Mouse (Mus musculus) G1E-ER4 (cell line): Measurements from ENCODE around the gene Lrriq1. TPM values are rescaled to one million over a fixed set of nuclear protein-coding genes. Genes with fewer than 3 reads are reported as not detected.

Source experiments
- GATA1 ChIP-seq: IDR thresholded peaks from one replicate; pipeline ENCODE4 v1.8.0; 2012; ENCODE audit warnings: low read length, inconsistent platforms
- polyA plus RNA-seq: library from polyadenylated mRNA; stranded (reverse); fragments of >175 nt; gene quantifications from 2 replicates; pipeline ENCODE4 v1.2.3, GENCODE M21; 2012

Gene Lrriq1
- polyA plus RNA-seq, 1 experiment: not detected

DNA sequence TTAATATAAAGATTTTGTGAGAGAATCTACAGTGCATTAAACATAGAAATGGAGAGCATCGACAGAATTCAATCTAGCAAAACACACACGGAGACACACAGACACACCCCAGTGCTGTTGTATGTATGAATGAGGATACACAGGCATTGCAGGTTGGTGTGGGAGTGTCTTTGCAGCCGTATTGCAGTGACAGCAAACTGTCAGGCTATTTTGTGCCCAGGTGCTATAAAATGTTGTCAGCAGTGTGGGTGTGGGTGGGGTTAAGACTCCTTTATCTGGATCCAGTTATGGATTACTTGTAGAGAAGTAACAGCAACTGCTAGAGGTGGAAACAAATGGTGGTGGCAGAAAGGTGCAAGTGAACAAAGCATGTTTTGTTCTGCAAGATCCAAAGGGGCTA lies 189.5 kb downstream of the Lrriq1 start:
- TF ChIP-seq GATA1: no peak

- no peak for TF ChIP-seq GATA1
Measured at GRCm38 (mm10) chr10:103045019-103045418, 191.1 kb downstream of the Lrriq1 start.

GRCm38 (mm10) chr10:103035002-103035640 lies 201.0 kb downstream of the Lrriq1 start:
- no peak for TF ChIP-seq GATA1

DNA sequence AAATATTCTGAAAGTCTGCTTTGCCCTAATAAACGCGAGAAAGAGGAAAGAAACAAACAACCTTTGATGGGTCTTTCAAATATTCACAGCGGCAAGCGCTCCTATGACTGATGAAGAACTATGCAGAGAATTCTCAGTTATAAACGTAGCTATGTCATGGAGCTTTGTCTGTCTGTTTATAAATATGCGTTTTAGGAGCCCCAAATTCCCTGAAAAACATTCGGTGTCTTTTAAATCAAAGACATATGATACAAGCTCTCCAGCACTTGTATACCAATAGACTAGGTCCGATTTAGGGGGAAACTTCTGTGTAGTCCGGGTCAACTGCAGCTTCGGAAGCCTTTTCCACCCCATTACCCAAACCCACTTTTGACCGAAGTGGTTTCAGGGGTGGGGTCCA lies 205.2 kb downstream of the Lrriq1 start:
- no peak for TF ChIP-seq GATA1

- no peak for TF ChIP-seq GATA1
Measured at GRCm38 (mm10) chr10:103029730-103030490, 206.2 kb downstream of the Lrriq1 start, which contains the start of gene Alx1. Gene Alx1 (minus strand): TSS chr10:103030215.

GRCm38 (mm10) chr10:103029132-103029729 lies 206.9 kb downstream of the Lrriq1 start:
- no peak for TF ChIP-seq GATA1

GRCm38 (mm10) chr10:103028253-103029131 lies 207.6 kb downstream of the Lrriq1 start:
- no peak for TF ChIP-seq GATA1

- no peak for TF ChIP-seq GATA1
Measured at GRCm38 (mm10) chr10:103027931-103028252, 208.2 kb downstream of the Lrriq1 start.

GRCm38 (mm10) chr10:103027226-103027930 lies 208.7 kb downstream of the Lrriq1 start:
- no peak for TF ChIP-seq GATA1

DNA sequence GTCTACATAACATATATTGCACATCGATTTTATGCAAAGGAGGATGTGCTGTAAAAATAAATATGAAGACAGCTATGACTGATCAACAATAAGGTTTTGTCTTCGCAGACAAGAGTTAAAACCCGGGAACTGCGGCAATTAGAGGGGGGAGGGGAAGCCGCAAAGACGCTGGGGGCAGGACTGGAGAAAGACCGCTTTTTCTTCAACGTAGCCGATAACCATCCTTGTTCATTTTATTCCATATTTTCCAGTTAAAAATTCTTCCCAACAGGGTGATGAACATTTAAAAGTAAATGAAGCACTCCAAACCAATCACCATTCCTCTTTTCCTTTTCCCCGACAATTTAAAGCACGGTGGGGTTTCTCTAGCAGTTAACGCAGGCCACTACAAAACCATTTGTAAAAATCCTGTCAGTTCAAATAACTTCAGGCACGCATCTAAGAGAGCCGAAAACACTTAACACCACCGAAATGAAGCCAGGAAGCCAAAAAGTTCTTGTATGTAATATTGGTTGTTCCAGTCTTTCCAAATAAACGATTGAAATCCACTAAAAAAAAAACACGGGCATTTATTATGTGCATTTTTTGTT lies 209.4 kb downstream of the Lrriq1 start:
- no peak for TF ChIP-seq GATA1

DNA sequence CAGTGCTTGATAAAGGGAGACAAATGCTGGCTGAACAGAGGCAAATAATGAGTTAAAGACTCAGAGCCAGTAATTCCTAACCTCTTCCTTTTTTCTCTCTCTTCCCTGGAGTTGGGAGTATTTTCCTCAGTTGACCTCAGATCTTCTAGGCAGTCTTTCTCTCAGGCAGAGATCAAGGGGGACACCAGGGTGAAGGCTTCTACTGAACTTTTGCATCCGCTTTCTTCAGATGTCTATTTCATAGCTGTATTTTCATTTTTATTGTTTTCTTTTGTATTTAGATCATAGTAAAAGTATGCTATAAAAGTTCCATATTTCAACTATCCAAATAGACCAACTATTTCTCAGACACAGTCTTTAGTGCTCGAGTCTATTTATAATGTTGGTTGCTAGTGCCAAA lies 233.6 kb downstream of the Lrriq1 start:
- TF ChIP-seq GATA1: no peak

DNA sequence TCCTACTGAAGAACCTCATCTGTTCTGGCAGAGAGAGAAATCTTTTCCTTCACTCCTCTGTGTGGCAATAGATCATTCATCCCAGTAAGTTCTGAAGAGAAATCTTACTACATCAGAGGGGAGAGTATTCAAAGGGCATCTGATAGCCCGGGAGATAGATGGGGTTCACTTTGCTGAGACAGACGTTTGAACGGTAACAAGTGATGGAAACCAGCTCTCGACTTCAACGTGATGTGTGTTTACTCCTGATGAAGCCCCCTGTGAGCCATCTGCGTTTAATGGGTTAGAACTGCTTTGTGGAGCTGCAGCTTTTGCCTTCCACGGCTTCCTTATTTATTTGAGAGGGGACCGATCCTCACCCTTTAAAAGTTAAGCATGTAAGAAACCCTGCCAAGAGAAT lies 235.2 kb downstream of the Lrriq1 start:
- TF ChIP-seq GATA1: no peak

GRCm38 (mm10) chr10:102999584-102999983 lies 236.5 kb downstream of the Lrriq1 start:
- no peak for TF ChIP-seq GATA1

Other genes with a start within 250 kb of the Lrriq1 start
- gene Alx1, start 206.1 kb downstream of the Lrriq1 start, polyA plus RNA-seq: not detected in 2 replicates
- gene Slc6a15, start 131.5 kb upstream of the Lrriq1 start, polyA plus RNA-seq: not detected in 2 replicates